Mouse (Mus musculus) heart, adult 2 months (tissue): ENCODE results near the gene Ranbp3. TPM values are rescaled to one million over a fixed set of nuclear protein-coding genes. Genes with fewer than 3 reads are reported as not detected.

Experiments
- DNase-seq, 2 experiments: peaks; one replicate each; pipeline ENCODE4 v3.0.0; 2021
- H3K27ac ChIP-seq: fragments of 200-600 bp; 2 replicates; pipeline ENCODE4 v1.8.1; 2022
- H3K27me3 ChIP-seq: fragments of 200-500 bp; 2 replicates; pipeline ENCODE4 v1.6.1; 2012; ENCODE audit warnings: mild to moderate bottlenecking, low read length, inconsistent platforms, mixed read lengths; ENCODE audit not compliant: control insufficient read depth, insufficient read depth
- H3K36me3 ChIP-seq: fragments of 200-500 bp; 2 replicates; pipeline ENCODE4 v1.6.1; 2012; ENCODE audit warnings: low read length, inconsistent platforms; ENCODE audit not compliant: control insufficient read depth, insufficient read depth
- H3K4me1 ChIP-seq: fragments of 200-500 bp; 2 replicates; pipeline ENCODE4 v1.6.1; 2011; ENCODE audit warnings: low read length; ENCODE audit not compliant: control insufficient read depth, insufficient read depth
- H3K4me3 ChIP-seq: fragments of 200-600 bp; 2 replicates; pipeline ENCODE4 v1.8.1; 2022
- H3K79me2 ChIP-seq: fragments of 200-500 bp; replicated peaks from 2 replicates; pipeline ENCODE4 v1.6.1; 2012; ENCODE audit warnings: mild to moderate bottlenecking, inconsistent platforms, low read length, moderate library complexity, mixed read lengths; ENCODE audit not compliant: control insufficient read depth, insufficient read depth
- H3K9ac ChIP-seq: fragments of 200-500 bp; 2 replicates; pipeline ENCODE4 v1.6.1; 2012; ENCODE audit warnings: low read depth, mild to moderate bottlenecking, control low read depth, inconsistent platforms, low read length, mixed read lengths
- CTCF ChIP-seq: fragments of 200-600 bp; IDR thresholded peaks from 2 replicates; pipeline ENCODE4 v1.8.1; 2022; ENCODE audit warnings: antibody characterized with exemption, mild to moderate bottlenecking, moderate library complexity
- EP300 ChIP-seq: fragments of 200-500 bp; IDR thresholded peaks from 2 replicates; pipeline ENCODE4 v1.6.1; 2011; ENCODE audit warnings: low read depth, low read length, control low read depth; ENCODE audit not compliant: insufficient read depth
- POLR2A ChIP-seq: fragments of 200-500 bp; IDR thresholded peaks from 2 replicates; pipeline ENCODE4 v1.6.1; 2011; ENCODE audit warnings: mild to moderate bottlenecking, low read depth, low read length, control low read depth; ENCODE audit not compliant: insufficient read depth
- WGBS: fragments of 180-500 bp; shearing (Covaris S2); methylation state at CpG from one replicate; pipeline ENCODE4 v1.1.7; 2018; 5-methylcytosine and 5-hydroxymethylcytosine counted together
- intact Hi-C: fragments of 180-260 bp; cut with DNase I; formaldehyde crosslinking; loops from one replicate; pipeline ENCODE4 v1.15.1; 2025
- polyA plus RNA-seq: library from polyadenylated mRNA; depleted of rRNA; stranded (reverse); fragments of >200 nt; gene quantifications from 2 replicates; pipeline ENCODE4 v1.2.3, GENCODE M21; 2012
- total RNA-seq, 2 experiments: library from RNA; stranded (reverse); gene quantifications; 2 replicates each; pipeline ENCODE4 v1.2.3; 2021

The Ranbp3 gene
- total and polyA plus RNA-seq, 3 experiments, result 37.6 to 40.6 (median 37.7) TPM

GRCm38 (mm10) chr17:56655311-56655710, 17.8 kb upstream of the Ranbp3 start:
- H3K4me3 ChIP-seq, result no peak overlapping the region
- 40% methylated on average over 3 of the region's 3 CpGs for WGBS
- DNase-seq, result no peak
- H3K4me1 ChIP-seq, result no peaks in the 10 kb centered on the region
- H3K27me3 ChIP-seq, result no peaks in the 10 kb centered on the region
- no peaks in the 10 kb centered on the region for H3K36me3 ChIP-seq
- H3K9ac ChIP-seq, result no peak overlapping the region
- no peak overlapping the region for H3K27ac ChIP-seq
- TF ChIP-seq CTCF (no peak), EP300 (no peak), POLR2A (no peak)
- intact Hi-C loops, result no loop called here
- H3K79me2 ChIP-seq, result no peaks in the 10 kb centered on the region

- intact Hi-C loops, result no loop called here
- Histone ChIP-seq H3K4me1 (no peaks in the 10 kb centered on the region), H3K4me3 (no peak overlapping the region), H3K27me3 (no peaks in the 10 kb centered on the region), H3K79me2 (no peaks in the 10 kb centered on the region), H3K9ac (no peak overlapping the region), H3K27ac (no peak overlapping the region), H3K36me3 (no peaks in the 10 kb centered on the region)
- no peak for DNase-seq
- no peak for TF ChIP-seq CTCF
- TF ChIP-seq EP300, result no peak
- no peak for TF ChIP-seq POLR2A
- 71% methylated on average over 6 of the region's 6 CpGs for WGBS
Measured at GRCm38 (mm10) chr17:56656171-56656570, 16.9 kb upstream of the Ranbp3 start.

DNA sequence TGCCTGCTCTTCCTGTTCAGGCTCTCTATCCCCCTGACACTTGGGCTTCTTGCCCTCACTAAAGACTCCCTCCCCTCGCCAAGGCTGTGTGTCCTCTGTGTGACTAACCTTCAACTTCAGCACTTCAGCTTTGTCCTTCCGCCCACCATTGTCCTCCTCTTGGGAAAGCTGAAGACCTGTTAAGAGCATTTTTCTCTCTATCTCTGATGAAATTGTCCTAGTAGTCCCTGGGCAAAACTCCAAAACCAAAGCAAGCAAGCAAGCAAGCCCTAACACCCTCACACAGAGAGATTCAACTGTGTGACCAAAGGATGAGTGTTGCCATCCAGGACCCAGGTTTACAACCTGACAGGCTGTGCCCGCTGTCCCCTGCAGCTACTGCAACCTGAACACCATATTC, 9.4 kb upstream of the Ranbp3 start:
- no peaks in the 10 kb centered on the region for H3K36me3 ChIP-seq
- H3K4me1 ChIP-seq, result no peaks in the 10 kb centered on the region
- no peak for DNase-seq
- no peak overlapping the region for H3K4me3 ChIP-seq
- H3K9ac ChIP-seq, result no peak overlapping the region
- H3K79me2 ChIP-seq, result no peaks in the 10 kb centered on the region
- H3K27ac ChIP-seq, result no peak overlapping the region
- no peaks in the 10 kb centered on the region for H3K27me3 ChIP-seq
- intact Hi-C loops, result no loop called here
- TF ChIP-seq EP300, result no peak
- no peak for TF ChIP-seq CTCF
- no peak for TF ChIP-seq POLR2A
- 56% methylated on average over 3 of the region's 3 CpGs for WGBS

DNA sequence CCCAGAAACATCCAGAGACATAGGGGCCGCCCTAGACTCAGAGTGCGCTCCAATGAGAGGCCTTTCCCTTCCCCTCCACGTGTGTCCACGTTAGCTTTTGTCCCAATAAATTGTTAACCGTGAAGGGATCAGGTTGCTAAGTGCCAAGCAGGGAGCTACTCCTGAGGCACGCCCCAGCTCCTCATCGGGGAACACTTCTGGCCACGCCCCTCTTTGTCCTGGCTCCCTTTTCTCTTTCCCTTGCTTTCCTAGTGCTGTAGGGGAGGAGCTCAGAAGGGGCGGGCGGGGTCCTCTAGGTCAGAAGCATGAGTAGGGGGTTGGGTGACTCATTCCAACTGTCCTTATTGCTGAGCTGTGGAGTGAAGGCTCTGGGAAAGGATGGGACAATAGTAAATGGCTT, 8.8 kb upstream of the Ranbp3 start:
- no peak overlapping the region for H3K4me3 ChIP-seq
- H3K27me3 ChIP-seq, result no peaks in the 10 kb centered on the region
- peaks cover 2% of the 10 kb centered on the region; the same call in 1 of the 2 replicates for H3K4me1 ChIP-seq
- intact Hi-C loops, result no loop called here
- TF ChIP-seq EP300 (no peak), CTCF (no peak)
- H3K79me2 ChIP-seq, result no peaks in the 10 kb centered on the region
- no peaks in the 10 kb centered on the region for H3K36me3 ChIP-seq
- 25% methylated on average over 10 of the region's 10 CpGs for WGBS
- no peak overlapping the region for H3K9ac ChIP-seq
- no peak for DNase-seq
- H3K27ac ChIP-seq, result no peak overlapping the region

DNA sequence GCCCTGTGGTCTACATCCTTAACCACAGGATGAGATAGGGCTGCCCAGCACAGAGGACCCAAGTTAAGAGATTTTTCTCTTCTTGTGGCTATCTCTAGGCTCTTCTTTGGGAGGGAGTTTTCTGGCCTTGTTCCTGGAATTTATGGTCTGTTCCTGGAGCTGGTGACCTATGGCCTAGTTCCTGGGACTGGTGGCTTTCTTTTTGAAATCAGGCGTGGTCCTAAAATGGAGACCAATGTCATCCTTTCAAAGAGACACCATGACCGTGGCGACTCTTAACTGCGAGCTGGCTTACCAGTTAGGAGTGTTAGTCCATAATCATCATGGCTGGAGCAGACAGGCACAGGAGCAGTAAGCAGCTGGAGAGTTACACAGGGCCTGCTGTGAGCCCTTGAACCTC, 6.7 kb upstream of the Ranbp3 start:
- H3K79me2 ChIP-seq, result no peaks in the 10 kb centered on the region
- no peak overlapping the region for H3K9ac ChIP-seq
- 63% methylated on average over 4 of the region's 4 CpGs for WGBS
- H3K27ac ChIP-seq, result no peak overlapping the region
- H3K27me3 ChIP-seq, result no peaks in the 10 kb centered on the region
- intact Hi-C loops, result loop anchor here (5.0 kb wide), 1 partner anchor 109 kb away; no protein-coding TSS in a partner anchor
- TF ChIP-seq EP300, result no peak
- no peak overlapping the region for H3K4me3 ChIP-seq
- DNase-seq, result no peak
- no peaks in the 10 kb centered on the region for H3K36me3 ChIP-seq
- peaks cover 2% of the 10 kb centered on the region; the same call in 1 of the 2 replicates for H3K4me1 ChIP-seq

DNA sequence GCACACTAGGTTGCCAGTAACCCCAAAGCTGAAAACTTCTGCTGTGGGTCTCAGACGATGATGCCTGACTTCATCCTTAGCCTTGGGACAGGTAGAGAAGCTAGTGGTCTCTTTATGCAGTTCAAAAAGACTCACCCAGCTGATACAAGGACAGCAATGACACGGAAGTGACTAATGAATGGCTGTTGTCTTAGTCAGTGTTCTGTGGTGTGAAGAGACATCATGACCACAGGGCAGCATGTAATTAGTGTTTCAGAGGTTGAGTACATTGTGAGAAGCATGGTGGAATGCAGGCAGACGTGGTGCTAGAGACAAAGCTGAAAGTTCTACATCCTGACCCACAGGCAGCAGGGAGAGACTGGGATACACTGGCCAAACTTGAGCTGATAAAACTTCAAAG, 5.5 kb upstream of the Ranbp3 start:
- H3K27ac ChIP-seq, result no peak overlapping the region
- H3K27me3 ChIP-seq, result no peaks in the 10 kb centered on the region
- intact Hi-C loops, result loop anchor here (5.0 kb wide), 1 partner anchor 110 kb away; no protein-coding TSS in a partner anchor
- 69% methylated on average over 3 of the region's 3 CpGs for WGBS
- H3K4me1 ChIP-seq, result peaks cover 4% of the 10 kb centered on the region; the same call in 1 of the 2 replicates
- no peak for DNase-seq
- no peak overlapping the region for H3K9ac ChIP-seq
- H3K4me3 ChIP-seq, result no peak overlapping the region
- H3K79me2 ChIP-seq, result no peaks in the 10 kb centered on the region
- TF ChIP-seq CTCF (no peak), EP300 (no peak), POLR2A (no peak)
- no peaks in the 10 kb centered on the region for H3K36me3 ChIP-seq
